Mouse (Mus musculus) CH12.LX (cell line): ENCODE data around the gene Qrich1.

Experiments
- BHLHE40 ChIP-seq: IDR thresholded peaks from 2 replicates; pipeline ENCODE4 v1.6.1; 2011; ENCODE audit warnings: mild to moderate bottlenecking, low read depth, low read length, improper control_type of control experiment
- CTCF ChIP-seq, 2 experiments: IDR thresholded peaks in 1 of 2; conservative IDR thresholded peaks in 1 of 2; 2 replicates each; pipeline ENCODE4 v1.5.1; 2011 to 2012; ENCODE audit warnings: low read depth in 2 of 2, low read length in 2 of 2, improper control_type of control experiment in 1 of 2, inconsistent platforms in 1 of 2, mild to moderate bottlenecking in 1 of 2, moderate library complexity in 1 of 2
- EP300 ChIP-seq: IDR thresholded peaks from 2 replicates; pipeline ENCODE4 v1.6.1; 2011; ENCODE audit warnings: low read length, improper control_type of control experiment
- JUND ChIP-seq: conservative IDR thresholded peaks from 2 replicates; pipeline ENCODE4 v1.6.1; 2011; ENCODE audit warnings: low read depth, low read length, improper control_type of control experiment
- MAFK ChIP-seq: IDR thresholded peaks from 2 replicates; pipeline ENCODE4 v1.6.1; 2011; ENCODE audit warnings: low read length, improper control_type of control experiment; ENCODE audit not compliant: insufficient replicate concordance
- MAZ ChIP-seq: IDR thresholded peaks from 2 replicates; pipeline ENCODE4 v1.6.1; 2012; ENCODE audit warnings: low read depth, mild to moderate bottlenecking, inconsistent platforms, low read length, improper control_type of control experiment, moderate library complexity
- POLR2A ChIP-seq: IDR thresholded peaks from 2 replicates; pipeline ENCODE4 v1.6.1; 2011; ENCODE audit warnings: low read depth, mild to moderate bottlenecking, improper control_type of control experiment, low read length
- POLR2AphosphoS2 ChIP-seq: IDR thresholded peaks from 2 replicates; pipeline ENCODE4 v1.6.1; 2011; ENCODE audit warnings: low read depth, low read length, improper control_type of control experiment
- RAD21 ChIP-seq: IDR thresholded peaks from 2 replicates; pipeline ENCODE4 v1.6.1; 2011; ENCODE audit warnings: low read depth, mild to moderate bottlenecking, low read length, improper control_type of control experiment, moderate library complexity
- SIN3A ChIP-seq: IDR thresholded peaks from 2 replicates; pipeline ENCODE4 v1.6.1; 2012; ENCODE audit warnings: low read length, improper control_type of control experiment, inconsistent platforms
- UBTF ChIP-seq: IDR thresholded peaks from 2 replicates; pipeline ENCODE4 v1.6.1; 2012; ENCODE audit warnings: low read depth, mild to moderate bottlenecking, inconsistent platforms, low read length, improper control_type of control experiment, moderate library complexity
- USF1 ChIP-seq: IDR thresholded peaks from 2 replicates; pipeline ENCODE4 v1.6.1; 2014; ENCODE audit warnings: low read depth, mild to moderate bottlenecking, inconsistent platforms, low read length, improper control_type of control experiment
- ZC3H11A ChIP-seq: IDR thresholded peaks from 2 replicates; pipeline ENCODE4 v1.6.1; 2012; ENCODE audit warnings: low read depth, mild to moderate bottlenecking, inconsistent platforms, low read length, improper control_type of control experiment
- ZNF384 ChIP-seq: IDR thresholded peaks from 2 replicates; pipeline ENCODE4 v1.6.1; 2012; ENCODE audit warnings: low read depth, low read length, improper control_type of control experiment, inconsistent platforms

DNA sequence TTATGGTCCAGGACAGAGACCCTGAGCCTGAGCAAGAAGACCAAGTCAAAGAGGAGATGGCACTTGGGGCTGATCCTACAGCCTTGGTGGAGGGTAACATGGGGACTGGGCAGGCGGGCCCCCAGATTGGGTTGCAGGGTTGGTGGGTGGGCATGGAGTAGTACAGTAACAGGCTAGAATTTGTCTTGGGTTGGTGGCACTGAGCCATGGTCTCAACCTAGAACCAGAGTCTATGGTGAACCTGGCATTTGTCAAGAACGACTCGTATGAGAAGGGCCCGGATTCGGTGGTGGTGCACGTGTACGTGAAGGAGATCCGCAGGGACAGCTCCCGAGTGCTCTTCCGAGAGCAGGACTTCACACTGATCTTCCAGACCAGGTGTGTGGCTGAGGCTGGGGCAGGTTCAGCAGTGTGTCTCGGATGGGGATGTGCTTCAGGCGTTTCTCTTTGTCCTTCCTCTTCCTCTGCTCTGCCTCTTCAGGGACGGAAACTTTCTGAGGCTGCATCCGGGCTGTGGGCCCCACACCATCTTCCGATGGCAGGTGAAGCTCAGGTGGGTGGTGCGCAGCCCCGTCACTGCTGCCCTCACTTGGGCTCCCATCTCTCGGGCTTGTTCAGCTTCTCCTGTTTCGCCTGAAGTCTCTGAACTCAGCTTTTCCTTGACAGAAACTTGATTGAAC lies 22.3 kb upstream of the Qrich1 start:
- TF ChIP-seq CTCF (conservative IDR thresholded peaks at IDR 0.05 in 1 of 2, IDR thresholded peaks at IDR 0.05 in 1 of 2; ENCODE audit: low read depth in 2 of 2, low read length in 2 of 2), result no peak
- no peak for TF ChIP-seq POLR2A
- no peak for TF ChIP-seq BHLHE40
- TF ChIP-seq JUND, result no peak
- TF ChIP-seq USF1, result no peak
- no peak for TF ChIP-seq UBTF
- TF ChIP-seq SIN3A, result no peak
- TF ChIP-seq POLR2AphosphoS2, result no peak
- no peak for TF ChIP-seq RAD21
- TF ChIP-seq ZC3H11A, result no peak
- TF ChIP-seq ZNF384, result no peak
- TF ChIP-seq MAZ, result no peak
- no peak for TF ChIP-seq MAFK
- TF ChIP-seq EP300, result no peak
